Mouse (Mus musculus): ENCODE measurements around the gene Osbp2. TPM values are rescaled to one million over a fixed set of nuclear protein-coding genes. Genes with fewer than 3 reads are reported as not detected.
A peak's percentile ranks its signal among the peaks of the same experiment; 100 is the strongest.
"Not testable (repeated sequence)": the region's sequence is repeated elsewhere in the genome, so short reads cannot be mapped to it uniquely, and the experiment has no call there.

The Osbp2 gene
- 1 to 10 TPM; 2.2 to 2.5 TPM for total RNA-seq (2021)
- long read RNA-seq, experiment 1, result 0 reads
- long read RNA-seq, experiment 2, full-length matches to known transcripts, result 2 of 2 reads
- long read RNA-seq, experiment 2, partial matches to known transcripts, result 0 of 2 reads
- long read RNA-seq, experiment 2, other reads (novel, unspliced or antisense), result 0 of 2 reads

DNA sequence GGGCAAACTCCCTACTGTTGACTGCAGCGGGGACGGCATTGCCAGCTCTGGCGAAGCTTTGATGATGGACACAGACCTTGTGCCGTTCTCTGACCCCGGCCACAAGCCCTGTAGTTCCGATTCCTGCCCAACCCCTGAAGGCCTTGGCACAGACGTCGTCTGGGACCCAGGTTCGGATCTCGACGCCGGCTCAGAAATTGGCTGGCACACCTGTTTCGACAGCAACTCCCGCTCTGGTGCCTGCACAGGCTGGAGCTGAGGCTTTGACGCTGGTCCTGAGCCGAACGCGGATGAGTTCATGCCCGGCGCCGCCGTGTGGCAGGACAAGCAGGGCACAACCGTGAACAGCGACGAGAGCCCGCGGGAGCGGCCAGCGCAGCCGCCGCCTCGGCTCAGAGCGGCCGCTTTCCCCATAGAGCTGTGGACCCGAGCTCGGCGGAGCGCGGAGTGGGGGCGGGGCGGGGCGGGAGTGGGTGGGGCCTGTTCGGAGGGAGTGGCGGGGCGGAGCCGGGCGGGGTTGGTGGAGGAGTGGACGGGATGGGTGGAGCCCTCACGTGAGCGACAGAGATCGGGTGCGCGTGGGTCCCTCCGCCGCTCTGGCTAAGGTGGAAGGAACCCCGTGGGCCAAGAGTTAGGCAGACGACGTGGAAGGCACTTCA, at the start of gene Osbp2:
Gene Osbp2, minus strand, starts transcription at position 450 of the 659 bp plus-strand sequence.
- DNase-seq, result peak; percentile 81 to 87

DNA sequence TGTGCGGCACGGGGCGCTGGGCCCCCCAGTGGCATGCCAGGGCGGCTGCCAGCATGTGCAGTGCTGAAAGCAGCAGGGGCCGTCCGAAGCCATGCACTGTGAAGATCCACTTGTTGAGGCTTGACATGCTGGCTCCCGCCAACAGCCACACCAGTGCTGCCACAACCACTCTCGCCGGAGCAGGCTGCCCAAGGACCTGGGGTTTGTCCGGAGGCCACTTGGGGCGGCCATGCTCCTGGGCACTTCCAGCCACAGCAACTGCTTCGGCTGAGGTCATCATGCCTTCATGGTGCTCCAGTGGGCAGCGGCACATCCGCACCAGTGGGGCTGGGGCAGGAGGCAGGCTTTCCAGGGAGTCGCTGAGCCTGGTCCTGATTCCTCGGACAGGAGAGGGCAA, 49.2 kb upstream of the Osbp2 start:
- DNase-seq, result peak; percentile 40 to 54

DNA sequence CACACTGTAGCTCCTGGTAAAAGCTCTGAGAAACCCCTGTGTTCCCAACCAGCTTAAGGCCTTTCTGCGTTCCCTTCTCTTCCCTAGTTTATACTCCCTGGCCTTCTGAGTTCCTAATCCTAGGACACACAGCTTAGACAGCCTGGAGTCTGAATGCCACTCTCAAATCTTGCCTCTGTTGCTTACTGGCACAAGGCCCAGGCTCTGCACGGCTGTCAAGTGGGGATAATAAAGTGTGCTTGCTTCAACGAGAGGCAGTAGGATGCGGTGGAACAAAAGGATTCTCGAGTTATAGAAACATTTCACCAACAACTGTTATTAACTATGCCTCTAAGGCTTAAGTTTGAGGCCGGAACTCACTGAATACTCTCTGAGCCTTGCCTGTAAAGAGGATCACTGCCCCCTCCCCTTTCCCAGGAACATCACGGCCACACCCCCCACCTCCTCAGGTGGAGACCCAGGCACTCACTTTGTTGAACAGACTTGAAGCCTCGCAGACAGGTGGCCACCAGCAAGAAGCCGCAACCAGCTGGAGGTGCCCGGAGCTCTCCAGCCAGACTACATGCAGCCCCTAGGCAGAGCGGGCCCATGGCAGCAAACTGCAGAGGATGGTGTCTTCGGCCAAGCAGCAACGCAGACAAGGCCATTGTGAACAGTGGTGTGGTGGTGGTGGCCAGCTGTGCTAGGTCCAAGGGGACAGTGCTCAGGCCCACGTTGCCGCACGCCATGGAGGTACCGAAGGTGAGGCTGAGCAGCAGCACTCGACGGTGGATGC, 48.6 kb upstream of the Osbp2 start:
- peak; percentile 64 to 71 for DNase-seq

DNA sequence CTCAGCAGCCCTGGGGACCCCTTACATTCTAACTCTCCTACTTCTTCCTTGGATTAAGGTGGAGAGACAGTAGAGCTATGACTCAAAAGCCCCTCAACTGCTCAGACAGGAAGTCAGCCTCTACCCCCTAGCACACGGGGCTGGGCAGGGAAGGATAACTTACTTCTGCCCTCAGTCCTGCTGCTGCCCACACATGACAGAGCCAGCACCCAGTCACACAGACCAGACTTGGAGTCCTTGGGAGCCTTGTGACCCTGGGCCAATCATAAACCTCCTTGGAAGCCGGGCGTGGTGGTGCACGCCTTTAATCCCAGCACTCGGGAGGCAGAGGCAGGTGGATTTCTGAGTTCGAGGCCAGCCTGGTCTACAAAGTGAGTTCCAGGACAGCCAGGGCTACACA, 47.7 kb upstream of the Osbp2 start:
- not testable (repeated sequence) for DNase-seq

DNA sequence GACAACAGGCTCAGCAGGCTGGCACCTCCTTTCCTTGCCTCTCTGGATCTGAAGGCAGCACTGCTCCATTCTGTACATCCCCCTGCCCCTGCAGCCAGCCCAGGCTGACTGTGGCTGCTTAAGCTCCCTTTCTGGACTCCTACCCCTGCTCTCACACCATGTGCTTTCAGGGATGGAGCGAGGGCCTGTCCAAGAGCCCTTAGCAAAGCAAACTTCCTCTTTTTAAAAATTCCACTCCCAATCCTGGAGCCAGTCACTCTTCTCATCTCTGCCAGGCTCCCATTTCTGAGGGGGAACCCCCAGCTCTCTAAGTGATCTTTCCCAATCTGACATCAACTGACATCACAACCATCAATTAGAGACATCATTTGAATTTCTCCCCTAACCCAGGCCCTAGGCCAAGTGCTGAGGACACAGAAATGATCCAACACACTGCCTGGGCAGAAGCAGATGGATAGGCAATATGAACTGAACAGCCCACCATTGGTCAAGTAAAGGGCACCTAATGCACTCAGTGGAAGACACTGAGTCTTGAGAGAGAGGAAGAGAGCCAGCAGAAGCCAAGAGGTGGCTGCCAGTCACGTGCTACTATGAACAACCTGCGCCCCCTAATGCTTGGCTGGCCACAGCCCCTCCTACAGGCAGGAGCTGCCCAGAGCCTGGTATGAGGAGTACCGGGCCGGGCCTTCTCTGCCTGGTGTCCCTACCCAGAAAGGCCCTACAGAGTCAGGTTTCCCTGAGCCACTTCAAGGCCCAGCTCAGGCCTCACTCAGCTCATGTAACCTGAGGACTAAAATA, 47.0 kb upstream of the Osbp2 start:
- DNase-seq, result no peak

DNA sequence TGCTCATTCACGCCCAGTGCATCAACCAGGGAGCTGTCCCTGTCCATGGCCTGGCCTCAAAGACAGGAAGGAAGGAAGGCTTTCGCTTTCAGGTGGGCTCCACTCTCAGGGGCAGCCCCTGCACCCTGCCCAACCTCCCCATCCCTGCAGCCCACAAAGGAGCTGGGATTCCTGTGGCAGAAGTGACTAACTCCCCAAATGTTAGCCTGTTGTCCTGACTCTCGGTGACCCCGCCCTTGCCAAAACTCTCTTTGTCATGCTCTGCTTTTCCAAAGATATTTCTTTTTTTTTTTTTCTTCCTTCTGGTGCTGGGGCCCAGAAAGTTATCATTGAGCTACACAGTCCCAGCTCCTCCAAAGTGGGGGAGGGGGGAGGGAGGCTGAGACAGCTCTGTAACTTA, 45.5 kb upstream of the Osbp2 start:
- no peak for DNase-seq

DNA sequence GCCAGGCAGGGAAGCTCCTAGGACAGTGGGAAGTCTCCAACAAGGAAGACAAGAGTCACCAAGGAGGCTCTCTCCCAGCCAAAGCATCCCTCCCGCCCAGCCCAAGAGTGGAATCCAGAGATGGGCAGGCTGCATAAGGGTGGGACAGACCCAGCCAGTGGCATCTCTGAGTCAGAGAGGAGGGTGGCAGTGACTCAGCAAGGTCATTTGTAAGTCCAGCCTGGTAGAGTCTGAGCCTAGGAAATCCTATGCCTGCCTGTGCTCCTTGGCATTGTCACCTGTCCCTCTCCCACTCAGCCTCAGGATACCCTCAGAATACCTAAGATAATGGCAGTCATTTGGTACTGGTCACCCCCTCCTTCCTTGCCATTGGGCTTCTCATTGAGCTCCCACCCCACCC, 41.7 kb upstream of the Osbp2 start:
- peak; percentile 68 to 69 for DNase-seq

DNA sequence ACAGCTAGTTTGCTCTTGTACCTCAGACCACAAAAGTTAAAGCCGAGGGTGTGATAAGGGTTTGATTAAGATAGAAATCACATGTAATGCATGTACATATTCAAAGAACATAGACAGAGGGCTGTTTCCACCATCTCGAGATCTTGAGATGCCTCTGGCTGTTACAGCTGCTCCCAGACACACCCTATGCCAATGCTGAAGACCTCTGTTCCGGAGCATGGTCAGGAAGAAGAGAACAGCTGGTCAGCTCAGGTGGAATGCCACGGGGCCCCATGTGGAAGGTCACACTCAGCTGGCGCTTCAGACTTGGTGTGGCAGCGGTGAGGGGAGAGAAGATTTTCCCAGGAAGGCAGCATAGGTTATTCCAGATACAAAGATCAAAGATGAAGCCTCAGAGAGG, 41.0 kb upstream of the Osbp2 start:
- no peak for DNase-seq

DNA sequence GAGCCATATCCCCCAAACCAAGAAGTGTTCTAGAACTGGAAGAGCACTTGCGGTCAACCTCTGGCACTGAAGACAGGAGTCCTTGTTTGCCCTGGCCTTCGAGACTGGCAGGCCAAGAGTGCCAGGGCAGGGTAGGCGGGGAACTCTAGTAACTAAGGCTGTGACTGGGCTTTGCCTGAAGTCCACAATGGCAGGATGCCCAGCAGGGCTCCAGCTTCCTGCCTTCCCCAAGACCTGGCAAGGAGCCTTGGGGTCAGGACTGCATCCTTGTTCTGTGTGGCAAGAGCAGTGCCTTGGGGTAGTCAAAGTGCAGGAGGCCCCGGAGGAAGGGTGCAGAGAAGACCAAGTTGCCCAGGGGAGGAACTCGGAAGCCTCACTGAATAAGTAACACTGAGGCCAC, 39.3 kb upstream of the Osbp2 start:
- peak; percentile 81 to 87 for DNase-seq

DNA sequence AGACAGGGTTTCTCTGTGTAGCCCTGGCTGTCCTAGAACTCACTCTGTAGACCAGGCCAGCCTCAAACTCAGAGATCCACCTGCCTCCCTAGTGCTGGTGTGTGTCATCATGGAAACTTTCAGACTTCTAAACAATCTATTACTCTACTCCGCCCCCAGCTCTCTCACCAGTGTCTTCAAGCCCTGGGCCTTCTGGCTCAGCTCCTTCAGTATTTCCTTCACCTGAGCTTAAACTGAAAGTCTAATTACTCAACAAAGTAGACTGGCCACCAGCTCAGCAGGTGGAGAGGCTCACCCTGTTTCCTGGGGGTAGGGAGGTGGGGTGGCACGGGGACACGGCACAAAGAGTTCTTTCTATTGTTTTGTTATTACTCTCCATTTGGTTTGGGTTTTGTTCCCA, 38.8 kb upstream of the Osbp2 start:
- no peak for DNase-seq

DNA sequence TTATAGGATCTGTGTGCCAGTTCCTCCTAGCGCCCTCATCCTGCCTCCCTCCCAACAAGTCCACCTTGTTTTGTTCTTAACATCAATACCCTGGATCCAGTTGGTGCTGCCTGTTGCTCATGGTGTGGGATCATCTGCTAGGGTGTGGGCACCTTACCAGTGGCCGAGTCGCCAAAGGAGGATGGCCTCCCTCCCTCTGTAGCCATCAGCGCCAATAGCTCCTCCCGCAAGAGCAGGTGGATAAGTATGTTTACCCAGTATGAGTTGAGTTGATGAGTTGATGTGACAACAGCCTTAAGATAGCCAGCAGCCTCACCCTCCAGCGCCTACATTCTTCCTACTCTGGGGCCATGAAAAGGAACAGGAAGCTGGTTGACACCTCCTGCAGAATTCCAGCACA, 36.6 kb upstream of the Osbp2 start:
- no peak for DNase-seq

DNA sequence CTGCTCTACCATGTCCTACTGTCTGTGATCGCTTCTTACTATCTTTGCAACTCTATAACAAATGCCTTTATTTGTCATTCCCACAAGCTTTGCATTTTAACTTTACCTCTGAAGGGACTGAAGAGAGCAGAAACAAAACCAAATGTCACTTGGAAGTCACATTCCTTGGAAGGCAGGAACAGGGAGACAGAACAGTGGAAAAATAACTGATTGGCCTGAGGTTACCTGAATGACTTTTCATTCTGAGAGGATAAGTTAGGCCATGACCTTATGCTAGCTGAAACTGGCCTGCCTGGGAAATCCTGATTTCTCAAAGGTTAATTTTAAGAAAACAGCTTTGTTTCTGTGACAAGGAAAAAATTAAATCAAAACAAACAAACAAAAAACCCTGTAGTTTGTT, 32.2 kb upstream of the Osbp2 start:
- no peak for DNase-seq

DNA sequence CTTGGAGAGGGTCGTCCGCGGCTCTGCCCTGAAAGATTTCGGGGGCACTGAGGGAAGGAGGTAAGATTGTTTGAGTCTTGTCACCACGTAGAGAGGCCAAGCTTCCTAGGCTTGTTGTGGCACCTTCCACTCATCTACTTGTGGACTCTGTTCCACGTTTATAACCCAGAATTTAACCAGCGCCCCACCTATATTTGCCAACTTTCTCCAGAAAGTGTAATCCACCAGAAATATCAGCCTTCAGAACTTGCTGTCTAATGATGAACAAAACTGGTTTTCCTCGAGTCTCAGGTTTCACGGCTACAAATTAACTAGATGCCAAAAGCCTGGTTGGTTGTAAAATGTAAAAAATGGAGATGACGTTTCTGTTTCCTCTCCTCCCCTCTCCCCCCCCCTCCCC, 31.8 kb upstream of the Osbp2 start:
- DNase-seq, result no peak

DNA sequence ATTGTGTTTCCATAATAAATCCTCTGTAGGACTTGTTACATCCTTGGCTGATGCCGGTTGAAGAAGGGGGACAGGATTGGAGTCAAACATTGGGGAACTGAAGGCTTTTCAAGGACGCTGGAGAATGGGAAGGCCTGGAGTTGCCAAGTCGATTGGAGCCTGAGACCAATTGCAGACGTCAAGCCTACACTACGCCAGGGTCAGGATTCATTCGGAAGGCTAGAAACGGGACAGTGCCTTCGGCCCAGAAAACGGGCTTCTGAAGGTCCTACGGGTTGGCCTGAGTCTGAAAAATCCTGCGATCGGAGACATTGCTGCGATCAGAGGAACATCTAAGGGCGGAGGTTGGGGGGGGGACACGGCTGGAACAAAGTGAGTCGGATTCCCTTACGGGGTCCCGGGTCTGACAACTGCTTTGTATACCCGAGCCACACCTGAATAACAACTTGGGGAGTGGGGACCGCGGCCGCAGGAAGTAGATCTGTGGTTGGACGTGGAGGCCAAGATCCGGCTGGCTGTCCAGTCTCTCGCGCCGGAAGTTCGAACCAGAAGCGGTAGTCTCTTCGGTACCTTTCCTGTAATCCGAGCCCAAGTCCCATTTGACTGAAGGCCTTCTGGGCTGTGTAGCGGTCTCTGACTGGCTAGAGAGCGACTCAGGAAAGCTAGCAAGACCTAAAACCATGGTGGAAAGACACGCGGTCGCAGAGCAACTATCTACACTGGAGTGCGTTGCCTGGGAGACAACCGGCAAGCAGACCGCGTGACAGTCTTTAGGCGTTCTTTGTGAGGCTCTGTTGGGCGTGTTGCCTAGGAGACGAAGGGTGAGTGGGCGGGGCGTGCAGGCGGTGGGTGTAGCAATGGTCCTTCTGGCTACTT, 30.9 kb upstream of the Osbp2 start, which contains the start of the genes 4921536K21Rik and Dusp18:
Gene 4921536K21Rik, minus strand, starts transcription at position 693 of the 876 bp plus-strand sequence.
Gene Dusp18, plus strand, starts transcription at position 835 of the 876 bp plus-strand sequence.
- DNase-seq, result peak; percentile 95

DNA sequence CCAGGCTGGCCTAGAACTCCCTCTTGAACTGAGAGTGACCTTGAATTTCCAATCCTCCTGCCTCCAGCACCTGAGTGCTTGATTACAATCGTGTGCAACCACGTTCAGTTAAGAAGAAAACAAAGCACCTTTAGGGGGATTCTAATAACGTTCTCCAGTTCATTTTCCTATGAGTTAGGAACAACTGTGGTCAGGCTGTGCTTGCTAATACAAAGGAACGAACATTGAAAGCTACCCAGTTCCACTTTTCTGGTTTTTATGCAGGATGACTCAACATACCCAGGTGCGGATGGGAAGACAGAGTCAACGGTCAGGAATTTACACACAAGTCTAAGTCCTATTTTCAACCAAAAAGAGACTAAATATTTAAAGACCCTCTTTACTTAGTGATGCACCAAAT, 30.3 kb upstream of the Osbp2 start:
- no peak for DNase-seq

DNA sequence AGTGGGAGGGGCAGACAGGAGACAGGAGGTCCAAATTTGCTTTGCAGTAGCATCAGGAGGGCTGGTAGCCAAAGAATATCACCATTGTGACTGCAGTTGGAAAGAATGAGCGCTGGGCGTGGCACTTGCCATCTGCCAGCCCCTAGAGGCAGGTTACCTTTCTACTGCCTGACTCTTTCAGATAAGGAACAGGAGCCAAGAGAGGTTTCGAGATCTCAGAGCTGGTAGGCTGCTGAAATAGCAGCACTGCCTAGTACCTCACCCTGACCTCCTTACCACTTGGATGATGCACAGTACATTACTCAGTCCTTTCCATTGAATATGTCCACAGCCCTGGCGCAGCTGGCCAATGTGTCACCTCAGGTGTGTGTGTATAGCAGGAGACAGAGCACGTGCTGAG, 23.6 kb upstream of the Osbp2 start:
- DNase-seq, result peak; percentile 28 to 32

DNA sequence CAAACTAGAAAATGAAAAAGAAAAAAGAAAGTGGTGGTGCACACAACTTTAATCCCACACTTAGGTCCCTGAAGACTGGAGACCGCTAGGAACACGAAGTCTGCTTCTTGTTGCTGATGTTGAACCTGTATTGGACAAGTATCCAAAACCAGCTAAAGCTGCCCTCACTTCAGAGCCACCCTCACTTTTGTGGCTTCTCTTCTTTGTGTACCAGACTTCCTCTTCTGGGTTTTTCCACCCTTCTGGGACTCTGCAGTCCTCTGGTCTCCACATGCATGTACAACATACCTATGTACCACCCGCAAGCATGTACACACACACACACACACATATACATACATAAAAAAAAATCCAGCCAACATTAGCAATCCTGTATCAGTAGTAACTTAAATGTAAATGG, 20.0 kb upstream of the Osbp2 start:
- DNase-seq, result no peak

DNA sequence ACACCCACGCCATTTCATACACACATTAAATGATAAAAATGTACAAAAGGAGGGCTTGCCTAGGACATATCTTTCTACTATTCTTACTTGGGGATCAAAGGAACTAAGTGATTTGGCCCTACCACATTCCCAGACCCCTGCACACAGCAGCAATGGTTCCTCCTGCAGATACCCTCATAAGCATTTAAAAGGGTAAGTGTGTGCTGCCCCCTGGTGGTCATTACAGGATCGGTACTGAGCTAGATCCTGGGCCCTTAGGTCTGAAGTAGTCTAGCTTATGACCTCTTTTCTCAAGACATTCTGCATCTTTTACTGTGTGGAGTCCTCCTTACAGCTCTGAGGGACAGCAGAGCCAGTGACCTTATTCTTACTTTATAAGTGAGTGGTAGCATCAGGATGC, 16.1 kb upstream of the Osbp2 start:
- DNase-seq, result peak; percentile 79 to 84

DNA sequence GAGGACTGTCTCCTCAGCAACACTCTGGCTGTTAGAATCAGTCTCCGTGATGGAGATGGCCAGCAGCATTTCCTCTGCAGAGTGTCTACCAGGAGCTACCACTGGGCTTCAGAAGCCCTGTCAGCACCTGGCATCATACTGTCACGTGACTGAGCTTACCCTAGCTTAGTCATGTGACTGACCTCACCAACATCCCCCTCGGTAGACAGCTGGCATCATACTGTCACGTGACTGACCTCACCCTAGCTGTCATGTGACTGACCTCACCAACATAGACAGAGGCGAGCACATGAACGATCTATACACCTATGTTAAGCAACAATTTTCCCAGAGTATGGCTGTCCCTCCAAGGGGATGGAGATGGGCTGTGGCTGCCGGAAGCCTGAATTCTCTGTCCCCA, 15.0 kb upstream of the Osbp2 start:
- no peak for DNase-seq

DNA sequence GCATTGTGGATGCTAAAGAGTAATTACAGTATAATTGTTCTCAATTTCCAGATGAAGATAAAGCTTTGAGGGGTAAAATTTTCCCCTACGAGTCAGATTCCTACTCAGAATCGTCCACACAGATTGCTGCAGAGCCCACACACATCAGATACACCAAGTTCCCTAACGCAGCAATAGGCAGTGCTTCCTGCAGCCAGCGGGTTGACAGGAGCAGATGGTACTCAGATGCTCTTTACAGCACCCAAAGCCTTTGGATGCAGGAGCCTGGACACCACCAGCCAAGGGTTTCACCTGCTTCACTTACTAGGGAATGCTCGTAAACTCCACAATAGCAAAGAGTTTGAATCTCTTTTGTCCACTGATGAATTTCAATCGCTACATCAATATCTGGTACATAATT, 12.7 kb upstream of the Osbp2 start:
- DNase-seq, result no peak

DNA sequence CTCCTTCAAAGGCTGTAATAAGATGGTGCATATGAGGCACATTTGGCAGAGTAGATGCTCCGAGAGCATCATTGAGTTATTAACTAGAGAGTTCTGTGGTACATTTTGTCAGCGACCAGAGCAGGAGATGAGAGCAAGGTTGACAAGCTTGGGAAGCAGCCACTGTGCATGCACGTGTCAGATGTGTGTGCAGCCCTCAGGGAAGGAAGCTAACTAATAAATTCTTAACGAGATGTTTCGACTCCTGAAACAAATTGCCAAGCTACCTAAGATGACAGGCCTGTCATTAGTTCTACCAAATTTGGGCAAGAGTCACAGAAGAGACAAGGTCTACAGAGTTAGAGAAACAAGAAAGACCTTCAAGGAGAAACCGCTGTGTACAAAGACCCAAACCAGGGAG, 640 bp upstream of the Osbp2 start:
- no peak for DNase-seq

All from adrenal gland, postnatal 36 days (tissue).